Mouse (Mus musculus): ENCODE results near the gene Zfp709. TPM values are rescaled to one million over a fixed set of nuclear protein-coding genes. Genes with fewer than 3 reads are reported as not detected.

Zfp709 gene
- polyA plus RNA-seq (2012; rRNA removed; ENCODE audit: low replicate concordance) = 0.59 and 0.86 TPM in 2 replicates

DNA sequence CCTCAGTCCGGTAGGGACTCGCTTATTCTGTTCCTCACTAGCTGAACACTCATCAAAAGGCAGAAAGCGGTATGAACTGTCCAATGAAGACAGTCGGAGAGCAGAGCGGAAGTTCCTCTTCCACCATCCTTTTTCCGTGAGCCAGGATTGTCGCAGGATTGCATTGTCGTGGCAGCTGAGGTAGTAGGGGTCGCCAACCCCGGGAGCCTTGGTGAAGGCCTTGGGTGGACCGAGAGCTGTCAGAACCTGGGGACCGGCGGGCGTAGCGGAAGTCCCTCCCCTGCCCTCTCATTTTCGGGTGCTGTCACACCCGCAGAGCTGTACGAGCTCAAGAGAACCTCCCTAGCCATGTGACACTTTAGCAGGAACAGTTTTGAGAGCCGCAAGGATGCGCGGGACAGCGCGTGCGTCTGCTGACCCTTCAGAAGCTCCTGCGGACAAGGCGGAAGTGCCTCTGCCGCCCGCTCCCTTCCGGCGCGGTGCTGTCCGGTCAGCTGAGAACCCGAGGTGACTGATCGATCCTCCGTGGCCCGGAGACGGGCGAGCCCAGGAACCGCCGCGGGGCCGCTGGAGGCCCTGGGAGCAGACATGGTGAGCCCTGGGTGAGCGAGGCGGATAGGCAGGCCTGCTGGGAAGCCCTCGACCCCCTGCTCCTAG, at the start of gene Zfp709:
Zfp709 (plus strand) TSS at position 402 of the 657 bp plus-strand sequence.

DNA sequence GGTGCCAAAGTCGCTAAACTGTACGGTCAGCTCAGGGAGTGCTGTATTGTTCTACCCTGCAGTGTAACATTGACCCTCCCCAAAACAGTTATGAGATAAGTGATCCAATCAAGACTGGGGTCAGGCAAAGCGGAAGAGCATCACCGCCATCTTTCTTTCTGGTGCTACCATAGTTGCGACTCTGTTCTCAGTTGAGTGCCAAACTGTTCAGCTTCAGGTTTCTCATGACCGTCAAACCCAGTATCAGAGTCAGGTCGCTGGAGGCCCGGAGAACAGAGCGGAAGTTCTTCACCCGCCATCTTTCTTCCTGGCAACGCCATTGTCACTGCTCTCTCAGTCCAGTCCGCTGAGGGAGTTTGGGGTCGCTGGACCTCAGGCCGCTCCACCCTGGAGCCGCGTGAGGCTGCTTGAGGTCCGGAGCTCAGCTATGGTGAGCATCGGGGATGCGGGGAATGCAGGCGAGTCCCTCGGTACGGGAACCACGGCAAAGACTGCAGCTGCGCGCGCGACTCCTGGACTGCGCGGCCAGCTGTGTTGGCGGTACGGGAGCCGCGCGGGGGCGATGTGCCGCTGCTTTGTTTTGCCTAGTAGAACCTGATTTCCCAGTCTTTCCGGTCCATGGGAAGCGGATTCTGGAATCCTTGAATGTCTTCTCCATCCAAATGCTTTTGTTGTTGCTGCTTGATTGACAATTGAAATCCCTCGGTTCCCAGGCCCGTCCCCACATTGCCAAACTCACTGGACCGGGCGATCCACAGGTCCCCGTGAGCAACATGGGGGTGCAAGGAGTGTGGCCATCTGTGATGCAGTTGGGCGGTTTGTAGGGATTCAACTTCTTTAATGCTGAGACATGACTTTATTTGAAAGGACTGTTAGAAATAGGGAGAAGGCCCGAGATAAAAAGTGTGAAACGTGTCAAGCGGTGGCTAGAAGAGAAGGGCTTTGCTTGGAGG, 26.8 kb downstream of the Zfp709 start, which contains the start of the genes Zfp882 and Zfp617:
Zfp882 (plus strand) TSS at position 300 of the 953 bp plus-strand sequence.
Zfp617 (plus strand) TSS at position 327 of the 953 bp plus-strand sequence.

Other genes with a start within 250 kb of the Zfp709 start
- gene Unc13a, start 210.3 kb upstream of the Zfp709 start, polyA plus RNA-seq (2012; rRNA removed; ENCODE audit: low replicate concordance) = 1.2 and 1.5 TPM in 2 replicates
- 54.2 and 110 TPM in 2 replicates for gene Jak3, start 205.7 kb upstream of the Zfp709 start, polyA plus RNA-seq (2012; rRNA removed; ENCODE audit: low replicate concordance)
- 45.3 and 91.7 TPM in 2 replicates for gene Insl3, start 192.8 kb upstream of the Zfp709 start, polyA plus RNA-seq (2012; rRNA removed; ENCODE audit: low replicate concordance)
- 18.6 and 33.3 TPM in 2 replicates for gene B3gnt3, start 180.2 kb upstream of the Zfp709 start, polyA plus RNA-seq (2012; rRNA removed; ENCODE audit: low replicate concordance)
- 57.5 and 167 TPM in 2 replicates for gene Fcho1, start 156.3 kb upstream of the Zfp709 start, polyA plus RNA-seq (2012; rRNA removed; ENCODE audit: low replicate concordance)
- 0.43 and 0.86 TPM in 2 replicates for gene Zfp882, start 26.6 kb downstream of the Zfp709 start, polyA plus RNA-seq (2012; rRNA removed; ENCODE audit: low replicate concordance)
- gene Zfp617, start 26.6 kb downstream of the Zfp709 start, polyA plus RNA-seq (2012; rRNA removed; ENCODE audit: low replicate concordance) = 1.5 and 4.1 TPM in 2 replicates
- 2.8 and 6.7 TPM in 2 replicates for gene Zfp961, start 69.0 kb downstream of the Zfp709 start, polyA plus RNA-seq (2012; rRNA removed; ENCODE audit: low replicate concordance)
- 24.4 and 32.5 TPM in 2 replicates for gene Cyp4f18, start 127.6 kb downstream of the Zfp709 start, polyA plus RNA-seq (2012; rRNA removed; ENCODE audit: low replicate concordance)
- not detected in 2 replicates for gene Olfr372, start 159.2 kb downstream of the Zfp709 start, polyA plus RNA-seq (2012; rRNA removed; ENCODE audit: low replicate concordance)
- gene Olfr373, start 201.2 kb downstream of the Zfp709 start, polyA plus RNA-seq (2012; rRNA removed; ENCODE audit: low replicate concordance) = not detected in 2 replicates
- 0.01 TPM in 1 of 2 replicates, not detected in the other for gene Olfr374, start 225.0 kb downstream of the Zfp709 start, polyA plus RNA-seq (2012; rRNA removed; ENCODE audit: low replicate concordance)

Data from mammary gland, adult 2 months (tissue).